8 mouse cellular contexts compared by ENCODE assay signal in genomic region chr17:5885474-5885873, GRCm38 (mm10). TPM values are rescaled to one million over a fixed set of nuclear protein-coding genes. Genes with fewer than 3 reads are reported as not detected.
DNase-seq lines count a peak whose midpoint lies in the region; ATAC-seq and TF ChIP-seq lines count a peak whose summit lies in the region.

No protein-coding gene starts in this region.

- peaks cover 11% of the 10 kb centered on the region for H3K4me1 ChIP-seq in hindbrain, postnatal 0 days (ENCODE audit: insufficient read depth, low read length)
- peaks cover 23% of the 10 kb centered on the region for H3K4me1 ChIP-seq in liver, embryonic 11.5 days (replicated peaks; ENCODE audit: control insufficient read depth, insufficient read depth, low read length)
- H3K4me1 ChIP-seq in neural tube, embryonic 14.5 days (ENCODE audit: control insufficient read depth, insufficient read depth, low read length) = 0 out of 2 replicates have a peak, but pooled peaks cover 6% of the 10 kb centered on the region

- no peaks in the 10 kb centered on the region for H3K36me3 ChIP-seq in hindbrain, postnatal 0 days (ENCODE audit: insufficient read depth, low read length)
- no peaks in the 10 kb centered on the region for H3K36me3 ChIP-seq in liver, embryonic 11.5 days (ENCODE audit: control insufficient read depth, insufficient read depth, low read length)
- H3K36me3 ChIP-seq in neural tube, embryonic 14.5 days (ENCODE audit: control insufficient read depth, insufficient read depth, low read length) = no peaks in the 10 kb centered on the region

- H3K4me3 ChIP-seq in hindbrain, postnatal 0 days (ENCODE audit: low read length) = no peak overlapping the region
- no peak overlapping the region for H3K4me3 ChIP-seq in liver, embryonic 11.5 days (ENCODE audit: low read depth, low read length)
- no peak overlapping the region for H3K4me3 ChIP-seq in neural tube, embryonic 14.5 days (ENCODE audit: low read depth, low read length)

- H3K9ac ChIP-seq in hindbrain, postnatal 0 days (replicated peaks; ENCODE audit: low read length) = no peak overlapping the region
- peak overlapping the region; percentile 0; the same call in 1 of the 2 replicates for H3K9ac ChIP-seq in liver, embryonic 11.5 days (ENCODE audit: low read depth, low read length)
- no peak overlapping the region for H3K9ac ChIP-seq in neural tube, embryonic 14.5 days (replicated peaks; ENCODE audit: low read depth, low read length)

- WGBS in hindbrain, postnatal 0 days = 20% methylated on average over 8 of the region's 8 CpGs
- 23% methylated on average over 8 of the region's 8 CpGs for WGBS in liver, embryonic 11.5 days
- WGBS in neural tube, embryonic 14.5 days = 28% methylated on average over 8 of the region's 8 CpGs

- ATAC-seq in hindbrain, postnatal 0 days = peak; percentile 85
- ATAC-seq in liver, embryonic 11.5 days (replicated peaks; ENCODE audit: low FRiP score) = peak; percentile 70
- peak; percentile 34; the same call in 1 of the 2 replicates for ATAC-seq in neural tube, embryonic 14.5 days (ENCODE audit: low read depth)
- no peak for ATAC-seq in inflammation-experienced regulatory T-cells, adult 6 months

- no peak for TF ChIP-seq CTCF in hindbrain, postnatal 0 days (IDR thresholded peaks at IDR 0.05; ENCODE audit: low read depth)

- intact Hi-C loops in left cerebral cortex, postnatal 4 days (cut with DNase I) = no loop called here

- no peaks in the 10 kb centered on the region for H3K27me3 ChIP-seq in hindbrain, postnatal 0 days (ENCODE audit: insufficient read depth, low read length)
- H3K27me3 ChIP-seq in liver, embryonic 11.5 days (replicated peaks; ENCODE audit: control insufficient read depth, insufficient read depth, low read length) = no peaks in the 10 kb centered on the region
- H3K27me3 ChIP-seq in neural tube, embryonic 14.5 days (ENCODE audit: control insufficient read depth, insufficient read depth, low read length) = no peaks in the 10 kb centered on the region

- H3K4me2 ChIP-seq in hindbrain, postnatal 0 days (ENCODE audit: low read depth, low read length) = peak overlapping the region; percentile 7; the same call in 1 of the 2 replicates
- no peak overlapping the region for H3K4me2 ChIP-seq in liver, embryonic 11.5 days
- H3K4me2 ChIP-seq in neural tube, embryonic 14.5 days (ENCODE audit: low read depth, low read length) = no peak overlapping the region

- DNase-seq in left cerebral cortex, postnatal 4 days = peak; percentile 76
- DNase-seq in left cerebral cortex, adult 9 months (ENCODE audit: low spot score in 2 of 2) = no peak
- DNase-seq in brain, adult 2 months (ENCODE audit: low read depth, low spot score) = peak; percentile 51
- peak; percentile 42 to 59 for DNase-seq in gastrocnemius, postnatal 4 days (ENCODE audit: low spot score in 2 of 2)
- peak; percentile 70 for DNase-seq in hindbrain, postnatal 0 days (ENCODE audit: low spot score)
- no peak for DNase-seq in liver, embryonic 11.5 days (ENCODE audit: low spot score)

- no peaks in the 10 kb centered on the region for H3K9me3 ChIP-seq in hindbrain, postnatal 0 days (ENCODE audit: low read length)
- H3K9me3 ChIP-seq in liver, embryonic 11.5 days (ENCODE audit: control insufficient read depth, low read length) = no peaks in the 10 kb centered on the region
- H3K9me3 ChIP-seq in neural tube, embryonic 14.5 days (ENCODE audit: control insufficient read depth, low read length) = no peaks in the 10 kb centered on the region

- H3K27ac ChIP-seq in hindbrain, postnatal 0 days = peak overlapping the region; percentile 34; the same call in 1 of the 2 replicates
- H3K27ac ChIP-seq in liver, embryonic 11.5 days (ENCODE audit: low read depth, low read length) = peak overlapping the region; percentile 66; the same call in 1 of the 2 replicates
- no peak overlapping the region for H3K27ac ChIP-seq in neural tube, embryonic 14.5 days (ENCODE audit: low read depth, low read length)

RNA-seq across cellular contexts. Expression of gene Snx9, which starts 44.3 kb away (rescaled TPM):
- total RNA-seq in left cerebral cortex, postnatal 4 days (2021) = 10 to 100 TPM; 10.2 to 10.4 TPM
- 10 to 100 TPM; 36.4 to 38.6 TPM for total RNA-seq in gastrocnemius, postnatal 4 days (2021)
- total RNA-seq in hindbrain, postnatal 0 days (2014; rRNA removed) = 6.2 and 12.5 TPM in 2 replicates
- 6.7 and 7.0 TPM in 2 replicates for polyA plus RNA-seq in hindbrain, postnatal 0 days (2015; fragmentation: Nextera tagmentation; extraction: Ambion mirVana)
- 31.2 and 35.4 TPM in 2 replicates for polyA plus RNA-seq in liver, embryonic 11.5 days (2014; fragmentation: Nextera tagmentation; extraction: Ambion mirVana)
- polyA plus RNA-seq in neural tube, embryonic 14.5 days (2014; fragmentation: Nextera tagmentation; extraction: Ambion mirVana) = 6.1 and 10.6 TPM in 2 replicates
- 1 to 10 TPM; 2.1 to 2.6 (median 2.6) TPM for polyA plus RNA-seq in inflammation-experienced regulatory T-cells, adult 6 months (2017; shearing (Covaris generic))

RNA-seq across cellular contexts. Expression of gene Synj2, which starts 55.6 kb away (rescaled TPM):
- total RNA-seq in left cerebral cortex, postnatal 4 days (2021) = 10 to 100 TPM in 1 of 2 experiments, 1 to 10 TPM in 1; 9.7 to 13.3 TPM
- total RNA-seq in gastrocnemius, postnatal 4 days (2021) = 10 to 100 TPM; 31.6 to 39.0 TPM
- 4.8 and 6.9 TPM in 2 replicates for total RNA-seq in hindbrain, postnatal 0 days (2014; rRNA removed)
- 2.1 and 2.9 TPM in 2 replicates for polyA plus RNA-seq in hindbrain, postnatal 0 days (2015; fragmentation: Nextera tagmentation; extraction: Ambion mirVana)
- 2.2 TPM in 2 replicates for polyA plus RNA-seq in liver, embryonic 11.5 days (2014; fragmentation: Nextera tagmentation; extraction: Ambion mirVana)
- polyA plus RNA-seq in neural tube, embryonic 14.5 days (2014; fragmentation: Nextera tagmentation; extraction: Ambion mirVana) = 1.7 and 2.2 TPM in 2 replicates
- 10 to 100 TPM; 11.8 to 16.8 (median 16.3) TPM for polyA plus RNA-seq in inflammation-experienced regulatory T-cells, adult 6 months (2017; shearing (Covaris generic))

Comparison
In these comparisons a context has a peak if more than half of its experiments do, and no peak if none do; other contexts are left out.
1. DNase-seq: peak in left cerebral cortex, postnatal 4 days (single experiment), brain, adult 2 months (single experiment), gastrocnemius, postnatal 4 days (2 of 2) and hindbrain, postnatal 0 days (single experiment); none in left cerebral cortex, adult 9 months (0 of 2) and liver, embryonic 11.5 days (single experiment).